Mouse (Mus musculus): ENCODE measurements around the gene Kcnd3. TPM values are rescaled to one million over a fixed set of nuclear protein-coding genes. Genes with fewer than 3 reads are reported as not detected.

Kcnd3 gene
- polyA plus RNA-seq, 1 experiment from 2014 or later, result 0.65 TPM

GRCm38 (mm10) chr3:105704031-105705008 lies 252.2 kb downstream of the Kcnd3 start, which contains the start of gene Inka2:
Gene Inka2, plus strand, starts transcription at chr3:105704599.
- Histone ChIP-seq H3K9me3 (replicated peaks) (no peaks in the 10 kb centered on the region), H3K27me3 (peaks cover 13% of the 10 kb centered on the region), H3K27ac (replicated peaks) (peak within 1 kb of the TSS; percentile 72), H3K4me2 (replicated peaks) (peak within 1 kb of the TSS; percentile 96), H3K4me3 (replicated peaks) (peak within 1 kb of the TSS; percentile 57), H3K4me1 (peaks cover 25% of the 10 kb centered on the region), H3K36me3 (no peaks in the 10 kb centered on the region), H3K9ac (peak within 1 kb of the TSS; percentile 34)
- ATAC-seq (ENCODE audit: insufficient number of reproducible peaks, low FRiP score, low TSS enrichment, low read depth), result peak; percentile 92
- 6% methylated on average over 38 of the region's 43 CpGs for WGBS

DNA sequence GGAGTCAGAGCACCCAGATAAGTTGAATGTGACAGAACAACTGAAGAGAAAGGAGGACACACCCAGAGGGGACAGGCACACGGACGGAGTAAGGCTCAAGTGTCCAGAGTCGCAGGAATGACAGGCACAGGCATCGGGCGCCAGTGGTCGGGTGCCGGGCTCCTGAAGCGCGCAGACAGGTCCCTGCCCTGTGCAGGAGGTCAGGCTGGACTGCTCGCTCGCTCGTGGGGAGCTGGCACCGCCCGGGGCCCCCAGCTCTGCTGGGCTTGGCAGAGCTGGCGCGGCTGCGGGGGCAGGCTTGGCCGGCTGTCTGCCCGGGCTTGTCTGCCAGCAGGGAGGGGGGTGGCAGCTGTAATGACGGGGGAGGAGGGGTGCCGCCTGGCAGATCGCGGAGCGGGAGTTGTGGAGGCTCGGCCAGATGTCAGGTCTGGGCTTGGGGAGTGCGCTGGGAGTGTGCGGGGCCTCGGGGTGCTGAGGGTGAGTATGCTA lies 253.0 kb downstream of the Kcnd3 start:
- Histone ChIP-seq H3K27ac (replicated peaks) (peak overlapping the region; percentile 72), H3K4me2 (replicated peaks) (peak overlapping the region; percentile 96), H3K27me3 (peaks cover 13% of the 10 kb centered on the region), H3K4me1 (peaks cover 28% of the 10 kb centered on the region), H3K4me3 (replicated peaks) (peak overlapping the region; percentile 57), H3K9ac (peak overlapping the region; percentile 34), H3K9me3 (replicated peaks) (no peaks in the 10 kb centered on the region), H3K36me3 (no peaks in the 10 kb centered on the region)
- peak; percentile 68 for ATAC-seq (ENCODE audit: insufficient number of reproducible peaks, low FRiP score, low TSS enrichment, low read depth)
- 1% methylated on average over 28 of the region's 28 CpGs for WGBS

DNA sequence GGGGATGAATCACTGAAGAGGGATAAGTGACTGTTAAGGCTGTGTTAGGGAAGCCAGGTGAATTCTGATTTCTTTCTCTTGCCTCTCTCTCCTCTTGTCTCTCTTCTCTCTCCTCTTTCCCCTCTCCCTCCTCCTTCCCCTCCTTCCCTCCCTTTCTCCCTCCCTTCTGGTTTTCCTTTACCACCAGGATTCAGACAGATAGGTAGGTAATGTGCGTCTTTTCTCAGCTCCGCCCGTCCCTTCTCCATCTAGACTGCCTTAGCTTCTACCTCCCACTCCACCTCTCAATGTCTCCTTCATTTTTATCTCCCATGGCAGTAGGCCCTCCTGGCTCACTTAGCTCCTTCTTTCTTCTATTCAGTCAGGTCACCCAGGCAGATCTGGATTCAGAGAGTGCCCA lies 253.4 kb downstream of the Kcnd3 start:
- H3K4me2 ChIP-seq (replicated peaks), result peak overlapping the region; percentile 96
- H3K9ac ChIP-seq, result peak overlapping the region; percentile 34
- no peaks in the 10 kb centered on the region for H3K36me3 ChIP-seq
- 9% methylated on average over 3 of the region's 3 CpGs for WGBS
- peak overlapping the region; percentile 72 for H3K27ac ChIP-seq (replicated peaks)
- ATAC-seq (ENCODE audit: insufficient number of reproducible peaks, low FRiP score, low TSS enrichment, low read depth), result no peak
- no peaks in the 10 kb centered on the region for H3K9me3 ChIP-seq (replicated peaks)
- H3K4me1 ChIP-seq, result peaks cover 32% of the 10 kb centered on the region
- peaks cover 13% of the 10 kb centered on the region for H3K27me3 ChIP-seq
- H3K4me3 ChIP-seq (replicated peaks), result peak overlapping the region; percentile 57

- Histone ChIP-seq H3K27ac (replicated peaks) (0 out of 2 replicates have a peak overlapping the region, but pooled peaks have one; percentile 2), H3K27me3 (peaks cover 13% of the 10 kb centered on the region), H3K4me2 (replicated peaks) (peak overlapping the region; percentile 96), H3K4me1 (peaks cover 34% of the 10 kb centered on the region), H3K9me3 (replicated peaks) (no peaks in the 10 kb centered on the region), H3K36me3 (no peaks in the 10 kb centered on the region), H3K4me3 (replicated peaks) (peak overlapping the region; percentile 57), H3K9ac (no peak overlapping the region)
- no peak for ATAC-seq (ENCODE audit: insufficient number of reproducible peaks, low FRiP score, low TSS enrichment, low read depth)
- 39% methylated on average over 4 of the region's 4 CpGs for WGBS
Observed at GRCm38 (mm10) chr3:105706366-105707020, 254.4 kb downstream of the Kcnd3 start.

DNA sequence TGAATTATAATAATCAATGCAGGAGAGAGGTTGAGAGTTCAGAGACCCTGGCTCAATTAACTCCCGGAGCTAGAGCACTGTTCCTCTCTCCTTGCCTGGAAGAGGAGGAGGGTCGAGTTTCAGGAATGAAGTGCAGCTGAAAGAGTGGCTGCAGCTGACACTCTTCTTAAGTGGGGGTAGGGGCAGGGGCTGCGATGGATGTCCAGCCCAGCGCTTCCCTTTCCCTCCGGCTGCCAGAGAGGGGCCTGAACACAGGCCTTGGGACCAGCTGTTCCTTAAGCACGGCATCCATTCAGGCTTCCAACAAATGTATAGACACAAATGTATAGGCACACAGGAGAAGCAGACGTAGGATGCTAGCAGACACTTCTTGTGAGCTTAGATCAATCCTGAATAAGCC lies 255.5 kb downstream of the Kcnd3 start:
- Histone ChIP-seq H3K4me1 (peaks cover 34% of the 10 kb centered on the region), H3K36me3 (no peaks in the 10 kb centered on the region), H3K27ac (replicated peaks) (no peak overlapping the region; the same call in 1 of the 2 replicates), H3K4me2 (replicated peaks) (no peak overlapping the region), H3K9me3 (replicated peaks) (no peaks in the 10 kb centered on the region), H3K4me3 (replicated peaks) (no peak overlapping the region), H3K27me3 (peaks cover 13% of the 10 kb centered on the region), H3K9ac (no peak overlapping the region)
- 22% methylated on average over 7 of the region's 7 CpGs for WGBS
- no peak for ATAC-seq (ENCODE audit: insufficient number of reproducible peaks, low FRiP score, low TSS enrichment, low read depth)

- no peak overlapping the region for H3K4me3 ChIP-seq (replicated peaks)
- no peak for ATAC-seq (ENCODE audit: insufficient number of reproducible peaks, low FRiP score, low TSS enrichment, low read depth)
- H3K27ac ChIP-seq (replicated peaks), result no peak overlapping the region
- peaks cover 13% of the 10 kb centered on the region for H3K27me3 ChIP-seq
- peaks cover 32% of the 10 kb centered on the region for H3K4me1 ChIP-seq
- 49% methylated on average over 6 of the region's 6 CpGs for WGBS
- H3K4me2 ChIP-seq (replicated peaks), result no peak overlapping the region
- H3K9ac ChIP-seq, result no peak overlapping the region
- no peaks in the 10 kb centered on the region for H3K9me3 ChIP-seq (replicated peaks)
- H3K36me3 ChIP-seq, result no peaks in the 10 kb centered on the region
Observed at GRCm38 (mm10) chr3:105710246-105710645, 258.1 kb downstream of the Kcnd3 start.

GRCm38 (mm10) chr3:105711741-105712140 lies 259.6 kb downstream of the Kcnd3 start:
- H3K27me3 ChIP-seq, result peaks cover 5% of the 10 kb centered on the region; the same call in 1 of the 2 replicates
- WGBS, result 59% methylated on average over 7 of the region's 7 CpGs
- H3K9ac ChIP-seq, result no peak overlapping the region
- peaks cover 22% of the 10 kb centered on the region for H3K4me1 ChIP-seq
- no peak overlapping the region for H3K4me2 ChIP-seq (replicated peaks)
- ATAC-seq (ENCODE audit: insufficient number of reproducible peaks, low FRiP score, low TSS enrichment, low read depth), result no peak
- no peak overlapping the region for H3K4me3 ChIP-seq (replicated peaks)
- H3K9me3 ChIP-seq (replicated peaks), result no peaks in the 10 kb centered on the region
- no peaks in the 10 kb centered on the region for H3K36me3 ChIP-seq
- H3K27ac ChIP-seq (replicated peaks), result no peak overlapping the region

- ATAC-seq (ENCODE audit: insufficient number of reproducible peaks, low FRiP score, low TSS enrichment, low read depth), result no peak
- Histone ChIP-seq H3K4me1 (peaks cover 19% of the 10 kb centered on the region), H3K4me2 (replicated peaks) (no peak overlapping the region), H3K36me3 (no peaks in the 10 kb centered on the region), H3K9ac (no peak overlapping the region), H3K27me3 (no peaks in the 10 kb centered on the region), H3K4me3 (replicated peaks) (no peak overlapping the region), H3K9me3 (replicated peaks) (no peaks in the 10 kb centered on the region), H3K27ac (replicated peaks) (no peak overlapping the region)
Observed at GRCm38 (mm10) chr3:105712827-105713226, 260.7 kb downstream of the Kcnd3 start.

GRCm38 (mm10) chr3:105714091-105714819 lies 262.1 kb downstream of the Kcnd3 start:
- Histone ChIP-seq H3K4me2 (replicated peaks) (no peak overlapping the region), H3K4me1 (peaks cover 25% of the 10 kb centered on the region), H3K4me3 (replicated peaks) (no peak overlapping the region), H3K9ac (peak overlapping the region; percentile 4; the same call in 1 of the 2 replicates), H3K36me3 (no peaks in the 10 kb centered on the region), H3K9me3 (replicated peaks) (no peaks in the 10 kb centered on the region), H3K27me3 (no peaks in the 10 kb centered on the region), H3K27ac (replicated peaks) (peak overlapping the region; percentile 69)
- peak; percentile 69 for ATAC-seq (ENCODE audit: insufficient number of reproducible peaks, low FRiP score, low TSS enrichment, low read depth)
- 8% methylated on average over 8 of the region's 8 CpGs for WGBS

DNA sequence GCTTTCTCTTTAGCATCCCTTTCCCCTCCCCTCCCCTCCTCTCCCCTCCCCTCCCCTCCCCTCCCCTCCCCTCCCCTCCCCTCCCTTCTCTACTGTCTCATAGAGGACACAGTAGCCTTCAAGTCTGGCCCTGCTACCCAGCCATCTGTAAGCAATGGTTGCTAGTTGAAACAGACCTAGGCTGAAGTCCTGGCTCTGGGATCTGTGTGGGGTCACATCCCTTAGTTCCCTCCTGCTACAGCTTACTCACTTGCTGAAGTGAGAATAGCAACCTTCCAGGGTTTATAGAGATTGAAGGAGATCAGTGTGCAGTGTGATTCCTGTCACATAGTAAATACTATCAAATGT lies 262.7 kb downstream of the Kcnd3 start:
- no peak overlapping the region for H3K9ac ChIP-seq
- no peak overlapping the region for H3K4me3 ChIP-seq (replicated peaks)
- H3K9me3 ChIP-seq (replicated peaks), result no peaks in the 10 kb centered on the region
- H3K27me3 ChIP-seq, result no peaks in the 10 kb centered on the region
- peak overlapping the region; percentile 39; the same call in 1 of the 2 replicates for H3K27ac ChIP-seq (replicated peaks)
- H3K4me2 ChIP-seq (replicated peaks), result no peak overlapping the region
- H3K4me1 ChIP-seq, result peaks cover 25% of the 10 kb centered on the region
- no peaks in the 10 kb centered on the region for H3K36me3 ChIP-seq
- no peak for ATAC-seq (ENCODE audit: insufficient number of reproducible peaks, low FRiP score, low TSS enrichment, low read depth)
